Mouse (Mus musculus): ENCODE results near the gene Def6. TPM values are rescaled to one million over a fixed set of nuclear protein-coding genes. Genes with fewer than 3 reads are reported as not detected.

Def6 gene
- total and polyA plus RNA-seq, 3 experiments = 121 to 154 TPM; not detected in 1

GRCm38 (mm10) chr17:28195033-28195432, 12.5 kb upstream of the Def6 start:
- Histone ChIP-seq H3K4me1 (ENCODE audit: control insufficient read depth in 1 of 2, insufficient read depth in 2 of 2, low read length in 2 of 2) (no peaks in the 10 kb centered on the region; a peak in 1 of 4 replicates), H3K27ac (ENCODE audit: control insufficient read depth, low read depth, low read length) (no peak overlapping the region), H3K9me3 (replicated peaks; ENCODE audit: insufficient read depth, low read length) (no peaks in the 10 kb centered on the region), H3K27me3 (ENCODE audit: control insufficient read depth in 1 of 2, insufficient read depth in 2 of 2, low read length in 2 of 2) (no peaks in the 10 kb centered on the region), H3K9ac (ENCODE audit: control insufficient read depth, low read depth, low read length, poor library complexity, severe bottlenecking) (no peak overlapping the region), H3K36me3 (ENCODE audit: control insufficient read depth in 1 of 2, insufficient read depth in 2 of 2, low read length in 2 of 2) (no peaks in the 10 kb centered on the region; a peak in 1 of 4 replicates), H3K4me3 (ENCODE audit: control insufficient read depth in 1 of 2, insufficient read depth in 1 of 2, low read depth in 2 of 2, low read length in 2 of 2) (no peak overlapping the region), H3K79me2 (ENCODE audit: control insufficient read depth, insufficient read depth, low read length, poor library complexity) (no peaks in the 10 kb centered on the region)
- DNase-seq (ENCODE audit: low read depth, low spot score) = no peak
- no peak for TF ChIP-seq GABPA (IDR thresholded peaks at IDR 0.05; ENCODE audit: low read depth, low read length)
- no peak for TF ChIP-seq CHD1 (IDR thresholded peaks at IDR 0.05; ENCODE audit: low read depth, low read length)
- TF ChIP-seq CTCF (IDR thresholded peaks at IDR 0.05 in 2 of 3, conservative IDR thresholded peaks at IDR 0.05 in 1 of 3; ENCODE audit: control insufficient read depth in 1 of 3, insufficient read depth in 1 of 3, low read depth in 2 of 3, low read length in 3 of 3, poor library complexity in 1 of 3, severe bottlenecking in 1 of 3) = no peak
- TF ChIP-seq ZNF384 (IDR thresholded peaks at IDR 0.05; ENCODE audit: low read depth, low read length) = no peak
- TF ChIP-seq ZKSCAN1 (IDR thresholded peaks at IDR 0.05; ENCODE audit: low read depth, low read length) = no peak
- TF ChIP-seq POLR2AphosphoS5 (IDR thresholded peaks at IDR 0.05; ENCODE audit: borderline replicate concordance, low read depth, low read length) = no peak
- TF ChIP-seq SMC3 (IDR thresholded peaks at IDR 0.05; ENCODE audit: low read depth, low read length) = no peak
- TF ChIP-seq CHD2 (IDR thresholded peaks at IDR 0.05; ENCODE audit: low read length) = no peak
- TF ChIP-seq ZMIZ1 (IDR thresholded peaks at IDR 0.05; ENCODE audit: low read depth, low read length) = no peak
- no peak for TF ChIP-seq EP300 (IDR thresholded peaks at IDR 0.05; ENCODE audit: low read depth in 1 of 2, low read length in 2 of 2)

- TF ChIP-seq USF1 (IDR thresholded peaks at IDR 0.05; ENCODE audit: low read depth, low read length) (no peak), UBTF (IDR thresholded peaks at IDR 0.05; ENCODE audit: borderline replicate concordance, insufficient read depth, low read depth, low read length) (no peak), USF2 (IDR thresholded peaks at IDR 0.05; ENCODE audit: borderline replicate concordance in 1 of 2, insufficient read depth in 1 of 2, low read depth in 1 of 2, low read length in 2 of 2) (no peak), NELFE (IDR thresholded peaks at IDR 0.05; ENCODE audit: low read depth, low read length) (no peak), TBP (IDR thresholded peaks at IDR 0.05; ENCODE audit: low read depth, low read length) (no peak), MAX (IDR thresholded peaks at IDR 0.05; ENCODE audit: low read length) (no peak), POLR2A (IDR thresholded peaks at IDR 0.05; ENCODE audit: control insufficient read depth in 1 of 2, insufficient read depth in 1 of 2, low read depth in 1 of 2, low read length in 2 of 2, poor library complexity in 1 of 2) (no peak), POLR2AphosphoS2 (IDR thresholded peaks at IDR 0.05; ENCODE audit: low read length) (no peak), RCOR1 (IDR thresholded peaks at IDR 0.05; ENCODE audit: low read depth, low read length) (no peak), BHLHE40 (IDR thresholded peaks at IDR 0.05; ENCODE audit: borderline replicate concordance, low read depth, low read length) (no peak), ZMIZ1 (IDR thresholded peaks at IDR 0.05; ENCODE audit: low read depth, low read length) (no peak)
- DNase-seq (ENCODE audit: low read depth, low spot score) = no peak
- Histone ChIP-seq H3K4me1 (ENCODE audit: control insufficient read depth in 1 of 2, insufficient read depth in 2 of 2, low read length in 2 of 2) (no peaks in the 10 kb centered on the region; a peak in 1 of 4 replicates), H3K79me2 (ENCODE audit: control insufficient read depth, insufficient read depth, low read length, poor library complexity) (no peaks in the 10 kb centered on the region), H3K27me3 (ENCODE audit: control insufficient read depth in 1 of 2, insufficient read depth in 2 of 2, low read length in 2 of 2) (no peaks in the 10 kb centered on the region), H3K4me3 (ENCODE audit: control insufficient read depth in 1 of 2, insufficient read depth in 1 of 2, low read depth in 2 of 2, low read length in 2 of 2) (no peak overlapping the region), H3K36me3 (ENCODE audit: control insufficient read depth in 1 of 2, insufficient read depth in 2 of 2, low read length in 2 of 2) (no peaks in the 10 kb centered on the region; a peak in 1 of 4 replicates), H3K9me3 (replicated peaks; ENCODE audit: insufficient read depth, low read length) (no peaks in the 10 kb centered on the region), H3K9ac (ENCODE audit: control insufficient read depth, low read depth, low read length, poor library complexity, severe bottlenecking) (no peak overlapping the region), H3K27ac (ENCODE audit: control insufficient read depth, low read depth, low read length) (no peak overlapping the region)
These were observed 9.9 kb upstream of the Def6 start for GRCm38 (mm10) chr17:28197646-28198045.
